Mouse (Mus musculus) heart, postnatal 0 days (tissue): Measurements from ENCODE around the gene Mcrip1.

Experiments used
- CTCF ChIP-seq: IDR thresholded peaks from 2 replicates; pipeline ENCODE4 v1.5.1; 2016; ENCODE audit warnings: antibody characterized with exemption, control low read depth, low read depth
- EP300 ChIP-seq: IDR thresholded peaks from 2 replicates; pipeline ENCODE4 v1.6.1; 2016; ENCODE audit warnings: antibody characterized with exemption, low read depth

- TF ChIP-seq CTCF (no peak), EP300 (no peak)
Measured at GRCm38 (mm10) chr11:120497436-120497835, 52.1 kb downstream of the Mcrip1 start.
